Mouse (Mus musculus) mesoderm, embryonic 11.5 days (tissue): Measurements from ENCODE around the gene Cd163l1.

Source experiments
- DNase-seq: peaks from one replicate; pipeline ENCODE4 v3.0.0-alpha.2; 2012; ENCODE audit warnings: low read depth, low spot score

Gene Cd163l1

GRCm38 (mm10) chr7:140220375-140220774, 2.3 kb downstream of the Cd163l1 start:
- DNase-seq, result no peak

GRCm38 (mm10) chr7:140224209-140224608, 6.1 kb downstream of the Cd163l1 start:
- DNase-seq, result no peak

GRCm38 (mm10) chr7:140228476-140228875, 10.4 kb downstream of the Cd163l1 start:
- DNase-seq, result no peak

- no peak for DNase-seq
Measured at GRCm38 (mm10) chr7:140231026-140231425, 13.0 kb downstream of the Cd163l1 start.

- DNase-seq, result no peak
Measured at GRCm38 (mm10) chr7:140233696-140234095, 15.6 kb downstream of the Cd163l1 start.

GRCm38 (mm10) chr7:140247216-140247615, 29.1 kb downstream of the Cd163l1 start, which contains the start of gene 5830411N06Rik:
Gene 5830411N06Rik (plus strand): TSS chr7:140247284.
- no peak for DNase-seq

- no peak for DNase-seq
Measured at GRCm38 (mm10) chr7:140253780-140254299, 35.8 kb downstream of the Cd163l1 start.
